Mouse (Mus musculus) G1E (cell line): ENCODE measurements around the gene Anxa6.

Experiments
- CTCF ChIP-seq: IDR thresholded peaks from 2 replicates; pipeline ENCODE4 v1.5.1; 2012; ENCODE audit warnings: low read depth, low read length, inconsistent platforms, mixed read lengths
- GATA1 ChIP-seq: IDR thresholded peaks from 2 replicates; pipeline ENCODE4 v1.6.1; 2012; ENCODE audit warnings: borderline replicate concordance, low read length, inconsistent platforms, mixed read lengths
- TAL1 ChIP-seq: conservative IDR thresholded peaks from 2 replicates; pipeline ENCODE4 v1.6.1; 2012; ENCODE audit warnings: low read depth, low read length, inconsistent platforms, mixed read lengths

GRCm38 (mm10) chr11:54989920-54990319 is 43.3 kb downstream of the Anxa6 start:
- TF ChIP-seq CTCF = no peak
- no peak for TF ChIP-seq GATA1
- no peak for TF ChIP-seq TAL1
